Mouse (Mus musculus) bone marrow macrophage, adult 2 months (primary cell): ENCODE measurements at regions not wholly inside any gene's neighbourhood (a gene's known extent, or its start where the extent isn't known, plus 50 kb on each side); places are given as distances from the start of the nearest gene placed in this dataset.

Experiments
- CTCF ChIP-seq: IDR thresholded peaks from 2 replicates; pipeline ENCODE4 v1.5.1; 2012; ENCODE audit warnings: low read depth, mild to moderate bottlenecking, low read length, moderate library complexity
- POLR2A ChIP-seq: IDR thresholded peaks from 2 replicates; pipeline ENCODE4 v1.6.1; 2012; ENCODE audit warnings: mild to moderate bottlenecking, low read depth, low read length, borderline replicate concordance

DNA sequence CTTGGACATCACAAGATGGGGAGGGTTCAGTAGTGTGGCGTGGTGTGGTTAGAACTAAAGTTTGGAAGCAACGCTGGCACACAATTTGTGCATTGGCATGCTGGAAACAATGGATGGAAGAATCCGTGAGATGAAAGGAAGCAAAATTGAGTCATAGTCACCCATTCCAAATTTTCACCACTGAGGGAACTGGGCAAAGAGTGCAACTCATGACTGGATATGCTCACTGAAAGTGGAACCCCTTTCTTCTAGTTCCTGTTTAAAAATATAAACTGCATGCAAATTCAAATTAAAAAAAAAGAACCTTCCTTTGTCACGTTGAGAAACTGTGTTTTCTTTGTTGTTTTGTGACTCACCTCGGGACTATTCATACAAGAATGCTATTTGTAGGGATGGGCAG is 269.5 kb upstream of the Kcnj16 start:
- TF ChIP-seq CTCF (no peak), POLR2A (no peak)
